Mouse (Mus musculus): ENCODE data around the gene Kat2a. TPM values are rescaled to one million over a fixed set of nuclear protein-coding genes. Genes with fewer than 3 reads are reported as not detected.
"Not testable (repeated sequence)": the region's sequence is repeated elsewhere in the genome, so short reads cannot be mapped to it uniquely, and the experiment has no call there.

Kat2a gene
- total and polyA plus RNA-seq, 3 experiments: 18.8 to 94.2 (median 46.8) TPM

GRCm38 (mm10) chr11:100671049-100671448 is 41.2 kb downstream of the Kat2a start:
- TF ChIP-seq GATA1 (IDR thresholded peaks at IDR 0.05; ENCODE audit: borderline replicate concordance, low read length) (no peak), GATA2 (IDR thresholded peaks at IDR 0.05; ENCODE audit: borderline replicate concordance, low read depth, low read length) (no peak), CTCF (IDR thresholded peaks at IDR 0.05; ENCODE audit: low read depth, low read length) (no peak), TAL1 (conservative IDR thresholded peaks at IDR 0.05; ENCODE audit: low read depth, low read length) (no peak), POLR2AphosphoS5 (IDR thresholded peaks at IDR 0.05; ENCODE audit: insufficient replicate concordance, low read depth, low read length) (no peak)
- Histone ChIP-seq H3K27me3 (ENCODE audit: insufficient read depth, low read length) (peaks cover 49% of the 10 kb centered on the region), H3K4me1 (ENCODE audit: insufficient read depth, low read depth, low read length) (no peaks in the 10 kb centered on the region)

GRCm38 (mm10) chr11:100659806-100660205 is 52.5 kb downstream of the Kat2a start:
- ATAC-seq (ENCODE audit: extremely low read depth, insufficient number of reproducible peaks, low FRiP score, poor library complexity, severe bottlenecking): no peak
- Histone ChIP-seq H3K4me3 (ENCODE audit: low read depth, low read length) (no peak overlapping the region), H3K9me3 (replicated peaks) (no peaks in the 10 kb centered on the region), H3K4me1 (ENCODE audit: insufficient read depth, low read depth, low read length) (no peaks in the 10 kb centered on the region), H3K36me3 (replicated peaks) (no peaks in the 10 kb centered on the region), H3K27me3 (ENCODE audit: insufficient read depth, low read length) (peaks cover 20% of the 10 kb centered on the region; the same call in 1 of the 2 replicates)
- no peak for DNase-seq (ENCODE audit: low spot score)
- TF ChIP-seq TAL1 (conservative IDR thresholded peaks at IDR 0.05; ENCODE audit: low read depth, low read length) (no peak), POLR2AphosphoS5 (IDR thresholded peaks at IDR 0.05; ENCODE audit: insufficient replicate concordance, low read depth, low read length) (no peak), CTCF (IDR thresholded peaks at IDR 0.05; ENCODE audit: low read depth, low read length) (no peak), GATA1 (IDR thresholded peaks at IDR 0.05; ENCODE audit: borderline replicate concordance, low read length) (no peak), GATA2 (IDR thresholded peaks at IDR 0.05; ENCODE audit: borderline replicate concordance, low read depth, low read length) (no peak)

More at GRCm38 (mm10) chr11:100671049-100671448, 41.2 kb downstream of the Kat2a start:
- no peaks in the 10 kb centered on the region for H3K36me3 ChIP-seq (replicated peaks)
- DNase-seq (ENCODE audit: low spot score) (no peak), ATAC-seq (ENCODE audit: extremely low read depth, insufficient number of reproducible peaks, low FRiP score, poor library complexity, severe bottlenecking) (no peak)
- no peaks in the 10 kb centered on the region for H3K9me3 ChIP-seq (replicated peaks)
- H3K4me3 ChIP-seq (ENCODE audit: low read depth, low read length): no peak overlapping the region

- H3K36me3 ChIP-seq (replicated peaks): no peaks in the 10 kb centered on the region
- peaks cover 42% of the 10 kb centered on the region for H3K27me3 ChIP-seq (ENCODE audit: insufficient read depth, low read length)
- ATAC-seq (ENCODE audit: extremely low read depth, insufficient number of reproducible peaks, low FRiP score, poor library complexity, severe bottlenecking) (no peak), DNase-seq (ENCODE audit: low spot score) (no peak)
- H3K4me3 ChIP-seq (ENCODE audit: low read depth, low read length): no peak overlapping the region
- no peak for TF ChIP-seq TAL1 (conservative IDR thresholded peaks at IDR 0.05; ENCODE audit: low read depth, low read length)
- TF ChIP-seq GATA1 (IDR thresholded peaks at IDR 0.05; ENCODE audit: borderline replicate concordance, low read length): no peak
- no peaks in the 10 kb centered on the region for H3K9me3 ChIP-seq (replicated peaks)
- H3K4me1 ChIP-seq (ENCODE audit: insufficient read depth, low read depth, low read length): no peaks in the 10 kb centered on the region
Observed at GRCm38 (mm10) chr11:100656458-100656857, 55.8 kb downstream of the Kat2a start.

- not testable (repeated sequence) for H3K36me3 ChIP-seq (replicated peaks); H3K4me3 ChIP-seq (ENCODE audit: low read depth, low read length); H3K4me1 ChIP-seq (ENCODE audit: insufficient read depth, low read depth, low read length); H3K9me3 ChIP-seq (replicated peaks); ATAC-seq (ENCODE audit: extremely low read depth, insufficient number of reproducible peaks, low FRiP score, poor library complexity, severe bottlenecking); DNase-seq (ENCODE audit: low spot score)
- peaks cover 50% of the 10 kb centered on the region for H3K27me3 ChIP-seq (ENCODE audit: insufficient read depth, low read length)
Observed at GRCm38 (mm10) chr11:100655589-100655988, 56.7 kb downstream of the Kat2a start.

Other genes with a start within 250 kb of the Kat2a start
- 22.4 and 28.3 TPM in 2 replicates for gene Klhl11, start 239.7 kb downstream of the Kat2a start, total RNA-seq (2014; fragmentation: Nextera tagmentation)
- 23.4 and 27.5 TPM in 2 replicates for gene Klhl11, start 239.7 kb downstream of the Kat2a start, total RNA-seq (2017)
- 2.9 and 3.4 TPM in 2 replicates for gene Klhl11, start 239.7 kb downstream of the Kat2a start, polyA plus RNA-seq (2012)
- gene Acly, start 184.5 kb downstream of the Kat2a start, total RNA-seq (2014; fragmentation: Nextera tagmentation): 134 and 139 TPM in 2 replicates
- 205 and 206 TPM in 2 replicates for gene Acly, start 184.5 kb downstream of the Kat2a start, total RNA-seq (2017)
- 36.3 and 86.9 TPM in 2 replicates for gene Acly, start 184.5 kb downstream of the Kat2a start, polyA plus RNA-seq (2012)
- gene Ttc25, start 166.9 kb downstream of the Kat2a start, total RNA-seq (2014; fragmentation: Nextera tagmentation): 0.49 TPM in 1 of 2 replicates, not detected in the other
- gene Ttc25, start 166.9 kb downstream of the Kat2a start, total RNA-seq (2017): 0.17 and 0.60 TPM in 2 replicates
- 0.09 and 0.21 TPM in 2 replicates for gene Ttc25, start 166.9 kb downstream of the Kat2a start, polyA plus RNA-seq (2012)
- gene Cnp, start 137.6 kb downstream of the Kat2a start, total RNA-seq (2014; fragmentation: Nextera tagmentation): 1.1 and 2.7 TPM in 2 replicates
- gene Cnp, start 137.6 kb downstream of the Kat2a start, total RNA-seq (2017): 4.8 and 5.9 TPM in 2 replicates
- gene Cnp, start 137.6 kb downstream of the Kat2a start, polyA plus RNA-seq (2012): 5.1 and 5.9 TPM in 2 replicates
- 47.6 and 54.9 TPM in 2 replicates for gene Nkiras2, start 93.2 kb downstream of the Kat2a start, total RNA-seq (2014; fragmentation: Nextera tagmentation)
- 18.4 and 22.7 TPM in 2 replicates for gene Nkiras2, start 93.2 kb downstream of the Kat2a start, total RNA-seq (2017)
- gene Nkiras2, start 93.2 kb downstream of the Kat2a start, polyA plus RNA-seq (2012): 36.1 and 40.4 TPM in 2 replicates
- gene Dnajc7, start 92.3 kb downstream of the Kat2a start, total RNA-seq (2014; fragmentation: Nextera tagmentation): 234 and 254 TPM in 2 replicates
- 142 and 151 TPM in 2 replicates for gene Dnajc7, start 92.3 kb downstream of the Kat2a start, total RNA-seq (2017)
- gene Dnajc7, start 92.3 kb downstream of the Kat2a start, polyA plus RNA-seq (2012): 98.8 and 140 TPM in 2 replicates
- not detected in 2 replicates for gene Zfp385c, start 20.0 kb downstream of the Kat2a start, total RNA-seq (2014; fragmentation: Nextera tagmentation)
- 0.11 and 0.23 TPM in 2 replicates for gene Zfp385c, start 20.0 kb downstream of the Kat2a start, total RNA-seq (2017)
- gene Zfp385c, start 20.0 kb downstream of the Kat2a start, polyA plus RNA-seq (2012): not detected in 2 replicates
- 1.4 and 2.0 TPM in 2 replicates for gene Dhx58, start 8.2 kb downstream of the Kat2a start, total RNA-seq (2014; fragmentation: Nextera tagmentation)
- 4.2 and 4.7 TPM in 2 replicates for gene Dhx58, start 8.2 kb downstream of the Kat2a start, total RNA-seq (2017)
- gene Dhx58, start 8.2 kb downstream of the Kat2a start, polyA plus RNA-seq (2012): 2.6 TPM in 2 replicates
- 2.4 TPM in 1 of 2 replicates, not detected in the other for gene Hspb9, start 1.4 kb upstream of the Kat2a start, total RNA-seq (2014; fragmentation: Nextera tagmentation)
- 0.22 and 0.35 TPM in 2 replicates for gene Hspb9, start 1.4 kb upstream of the Kat2a start, total RNA-seq (2017)
- 0.55 and 0.61 TPM in 2 replicates for gene Hspb9, start 1.4 kb upstream of the Kat2a start, polyA plus RNA-seq (2012)
- gene Rab5c, start 25.8 kb upstream of the Kat2a start, total RNA-seq (2014; fragmentation: Nextera tagmentation): 181 and 202 TPM in 2 replicates
- 153 and 173 TPM in 2 replicates for gene Rab5c, start 25.8 kb upstream of the Kat2a start, total RNA-seq (2017)
- 362 and 429 TPM in 2 replicates for gene Rab5c, start 25.8 kb upstream of the Kat2a start, polyA plus RNA-seq (2012)
- gene Kcnh4, start 47.5 kb upstream of the Kat2a start, total RNA-seq (2014; fragmentation: Nextera tagmentation): not detected in 2 replicates
- not detected in 2 replicates for gene Kcnh4, start 47.5 kb upstream of the Kat2a start, total RNA-seq (2017)
- gene Kcnh4, start 47.5 kb upstream of the Kat2a start, polyA plus RNA-seq (2012): not detected in 2 replicates
- not detected in 2 replicates for gene Hcrt, start 50.5 kb upstream of the Kat2a start, total RNA-seq (2014; fragmentation: Nextera tagmentation)
- gene Hcrt, start 50.5 kb upstream of the Kat2a start, total RNA-seq (2017): not detected in 2 replicates
- gene Hcrt, start 50.5 kb upstream of the Kat2a start, polyA plus RNA-seq (2012): not detected in 2 replicates
- 6.0 and 6.3 TPM in 2 replicates for gene Ghdc, start 58.5 kb upstream of the Kat2a start, total RNA-seq (2014; fragmentation: Nextera tagmentation)
- gene Ghdc, start 58.5 kb upstream of the Kat2a start, total RNA-seq (2017): 3.6 and 4.4 TPM in 2 replicates
- 3.8 and 3.9 TPM in 2 replicates for gene Ghdc, start 58.5 kb upstream of the Kat2a start, polyA plus RNA-seq (2012)
- gene Stat5b, start 138.3 kb upstream of the Kat2a start, total RNA-seq (2014; fragmentation: Nextera tagmentation): 91.4 and 93.0 TPM in 2 replicates
- gene Stat5b, start 138.3 kb upstream of the Kat2a start, total RNA-seq (2017): 52.2 and 55.9 TPM in 2 replicates
- 65.8 and 73.5 TPM in 2 replicates for gene Stat5b, start 138.3 kb upstream of the Kat2a start, polyA plus RNA-seq (2012)
- 161 and 162 TPM in 2 replicates for gene Stat5a, start 146.9 kb upstream of the Kat2a start, total RNA-seq (2014; fragmentation: Nextera tagmentation)
- 106 and 112 TPM in 2 replicates for gene Stat5a, start 146.9 kb upstream of the Kat2a start, total RNA-seq (2017)
- gene Stat5a, start 146.9 kb upstream of the Kat2a start, polyA plus RNA-seq (2012): 157 and 161 TPM in 2 replicates
- 81.1 and 87.5 TPM in 2 replicates for gene Stat3, start 227.1 kb upstream of the Kat2a start, total RNA-seq (2014; fragmentation: Nextera tagmentation)
- 69.3 and 70.3 TPM in 2 replicates for gene Stat3, start 227.1 kb upstream of the Kat2a start, total RNA-seq (2017)
- gene Stat3, start 227.1 kb upstream of the Kat2a start, polyA plus RNA-seq (2012): 42.1 and 63.5 TPM in 2 replicates